In the genomic region with DNA sequence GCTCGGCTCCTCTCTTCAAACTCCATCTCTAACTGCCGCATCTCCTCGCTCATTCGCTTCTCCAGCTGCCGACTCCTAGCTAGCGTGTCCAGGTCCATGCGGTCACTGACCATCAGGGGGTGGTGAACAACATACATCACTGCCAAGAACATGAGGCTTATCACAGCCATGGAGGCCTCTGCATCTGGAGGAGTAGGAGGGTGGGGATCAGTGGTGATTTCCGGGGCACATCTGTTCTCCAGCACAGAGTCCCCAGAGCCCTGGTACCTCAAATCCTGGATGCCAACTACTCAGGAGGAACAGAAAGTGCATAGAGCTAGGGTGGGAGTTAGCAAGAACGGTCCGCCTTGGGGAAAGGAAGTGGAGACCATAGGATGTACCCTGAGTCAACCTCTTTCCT, we compare ENCODE assay signal across 8 mouse cellular contexts. TPM values are rescaled to one million over a fixed set of nuclear protein-coding genes. Genes with fewer than 3 reads are reported as not detected.
DNase-seq lines count a peak whose midpoint lies in the region; ATAC-seq and TF ChIP-seq lines count a peak whose summit lies in the region.

No protein-coding gene starts in this region.

- ATAC-seq in embryonic facial prominence, embryonic 14.5 days (ENCODE audit: low read depth): no peak
- no peak for ATAC-seq in hindbrain, embryonic 11.5 days (ENCODE audit: low FRiP score)
- ATAC-seq in liver, embryonic 16.5 days (ENCODE audit: low read depth): no peak

- 85% methylated on average over 10 of the region's 10 CpGs for WGBS in embryonic facial prominence, embryonic 14.5 days
- 87% methylated on average over 10 of the region's 10 CpGs for WGBS in hindbrain, embryonic 11.5 days
- 60% methylated on average over 10 of the region's 10 CpGs for WGBS in liver, embryonic 16.5 days (ENCODE audit: insufficient replicate concordance)

- no peaks in the 10 kb centered on the region for H3K9me3 ChIP-seq in embryonic facial prominence, embryonic 14.5 days (ENCODE audit: control insufficient read depth, low read length)
- no peaks in the 10 kb centered on the region for H3K9me3 ChIP-seq in hindbrain, embryonic 11.5 days (ENCODE audit: control insufficient read depth, low read length)
- H3K9me3 ChIP-seq in liver, embryonic 16.5 days (replicated peaks; ENCODE audit: control insufficient read depth, low read length): 0 out of 2 replicates have a peak, but pooled peaks cover 2% of the 10 kb centered on the region

- no peak for TF ChIP-seq POLR2A in bone marrow macrophage, adult 2 months (IDR thresholded peaks at IDR 0.05; ENCODE audit: borderline replicate concordance, low read depth, low read length)

- peak overlapping the region; percentile 80 for H3K4me2 ChIP-seq in embryonic facial prominence, embryonic 14.5 days (ENCODE audit: low read depth, low read length)
- peak overlapping the region; percentile 62; the same call in 1 of the 2 replicates for H3K4me2 ChIP-seq in hindbrain, embryonic 11.5 days (replicated peaks; ENCODE audit: low read depth, low read length)
- H3K4me2 ChIP-seq in liver, embryonic 16.5 days (ENCODE audit: low read depth, low read length): peak overlapping the region; percentile 92

- no peak overlapping the region for H3K27ac ChIP-seq in bone marrow macrophage, adult 2 months (ENCODE audit: insufficient read depth, low read depth, low read length)
- no peak overlapping the region for H3K27ac ChIP-seq in embryonic facial prominence, embryonic 14.5 days (replicated peaks; ENCODE audit: low read depth, low read length)
- no peak overlapping the region for H3K27ac ChIP-seq in hindbrain, embryonic 11.5 days (ENCODE audit: low read depth, low read length)
- H3K27ac ChIP-seq in liver, embryonic 16.5 days (ENCODE audit: low read length): 0 out of 2 replicates have a peak overlapping the region, but pooled peaks have one; percentile 17
- no peak overlapping the region for H3K27ac ChIP-seq in left cerebral cortex, adult 2 months

- peak overlapping the region; percentile 94 for H3K4me3 ChIP-seq in bone marrow macrophage, adult 2 months (ENCODE audit: insufficient read depth, low read length)
- H3K4me3 ChIP-seq in embryonic facial prominence, embryonic 14.5 days (ENCODE audit: low read depth, low read length): peak overlapping the region; percentile 64; the same call in 1 of the 2 replicates
- no peak overlapping the region for H3K4me3 ChIP-seq in hindbrain, embryonic 11.5 days (ENCODE audit: low read depth, low read length)
- H3K4me3 ChIP-seq in liver, embryonic 16.5 days (ENCODE audit: low read depth, low read length): peak overlapping the region; percentile 75
- H3K4me3 ChIP-seq in left cerebral cortex, adult 2 months: no peak overlapping the region

- TF ChIP-seq CTCF in bone marrow macrophage, adult 2 months (IDR thresholded peaks at IDR 0.05; ENCODE audit: low read depth, low read length): no peak
- no peak for TF ChIP-seq CTCF in left cerebral cortex, adult 2 months (IDR thresholded peaks at IDR 0.05)

- peaks cover 29% of the 10 kb centered on the region for H3K4me1 ChIP-seq in bone marrow macrophage, adult 2 months (ENCODE audit: control insufficient read depth, insufficient read depth, low read length)
- H3K4me1 ChIP-seq in embryonic facial prominence, embryonic 14.5 days (ENCODE audit: control insufficient read depth, insufficient read depth, low read length): peaks cover 18% of the 10 kb centered on the region
- no peaks in the 10 kb centered on the region for H3K4me1 ChIP-seq in hindbrain, embryonic 11.5 days (replicated peaks; ENCODE audit: control insufficient read depth, insufficient read depth, low read length)
- peaks cover 49% of the 10 kb centered on the region for H3K4me1 ChIP-seq in liver, embryonic 16.5 days (ENCODE audit: control insufficient read depth, low read depth, low read length)

- peaks cover 20% of the 10 kb centered on the region for H3K36me3 ChIP-seq in embryonic facial prominence, embryonic 14.5 days (ENCODE audit: control insufficient read depth, insufficient read depth, low read length)
- H3K36me3 ChIP-seq in hindbrain, embryonic 11.5 days (ENCODE audit: control insufficient read depth, insufficient read depth, low read length): no peaks in the 10 kb centered on the region
- peaks cover 27% of the 10 kb centered on the region for H3K36me3 ChIP-seq in liver, embryonic 16.5 days (ENCODE audit: control insufficient read depth, insufficient read depth)

- no peak overlapping the region for H3K9ac ChIP-seq in embryonic facial prominence, embryonic 14.5 days (ENCODE audit: low read depth, low read length)
- H3K9ac ChIP-seq in hindbrain, embryonic 11.5 days (ENCODE audit: low read depth, low read length): no peak overlapping the region
- peak overlapping the region; percentile 84 for H3K9ac ChIP-seq in liver, embryonic 16.5 days (ENCODE audit: low read depth, low read length)

- DNase-seq in embryonic facial prominence, embryonic 14.5 days (ENCODE audit: low spot score): no peak
- DNase-seq in hindbrain, embryonic 11.5 days (ENCODE audit: low spot score): no peak
- no peak for DNase-seq in left cerebral cortex, postnatal 25 days (ENCODE audit: low spot score in 2 of 2)
- no peak for DNase-seq in right cerebral cortex, postnatal 4 days
- no peak for DNase-seq in left cerebral cortex, adult 2 months (ENCODE audit: extremely low spot score in 1 of 2, low spot score in 2 of 2)
- DNase-seq in adipocyte (ENCODE audit: low spot score): no peak

- intact Hi-C loops in left cerebral cortex, postnatal 25 days (cut with DNase I): no loop called here
- intact Hi-C loops in left cerebral cortex, adult 2 months (cut with DNase I): no loop called here

- no peaks in the 10 kb centered on the region for H3K27me3 ChIP-seq in embryonic facial prominence, embryonic 14.5 days (replicated peaks; ENCODE audit: control insufficient read depth, insufficient read depth, low read length)
- H3K27me3 ChIP-seq in hindbrain, embryonic 11.5 days (ENCODE audit: control insufficient read depth, insufficient read depth, low read length): no peaks in the 10 kb centered on the region
- H3K27me3 ChIP-seq in liver, embryonic 16.5 days (ENCODE audit: control insufficient read depth, insufficient read depth, low read depth, low read length): no peaks in the 10 kb centered on the region

RNA-seq across cellular contexts. Expression of a gene that starts 1.2 kb away (rescaled TPM):
- 23.8 and 26.6 TPM in 2 replicates for polyA plus RNA-seq in bone marrow macrophage, adult 2 months (2012; ENCODE audit: insufficient read depth, insufficient read length, missing spikeins)
- polyA plus RNA-seq in embryonic facial prominence, embryonic 14.5 days (2014; fragmentation: Nextera tagmentation; extraction: Ambion mirVana): 16.7 and 19.0 TPM in 2 replicates
- 12.7 and 16.8 TPM in 2 replicates for polyA plus RNA-seq in hindbrain, embryonic 11.5 days (2014; fragmentation: Nextera tagmentation; extraction: Ambion mirVana)
- 21.7 and 21.9 TPM in 2 replicates for polyA plus RNA-seq in liver, embryonic 16.5 days (2015; fragmentation: Nextera tagmentation; extraction: Ambion mirVana)
- total RNA-seq in left cerebral cortex, postnatal 25 days (2021): 1 to 10 TPM; 2.9 TPM
- 1 to 10 TPM; 2.6 to 2.9 TPM for total RNA-seq in left cerebral cortex, adult 2 months (2021)

RNA-seq across cellular contexts. Expression of a gene that starts 8.3 kb away (rescaled TPM):
- 32.5 and 33.3 TPM in 2 replicates for polyA plus RNA-seq in bone marrow macrophage, adult 2 months (2012; ENCODE audit: insufficient read depth, insufficient read length, missing spikeins)
- polyA plus RNA-seq in embryonic facial prominence, embryonic 14.5 days (2014; fragmentation: Nextera tagmentation; extraction: Ambion mirVana): 60.4 and 68.2 TPM in 2 replicates
- polyA plus RNA-seq in hindbrain, embryonic 11.5 days (2014; fragmentation: Nextera tagmentation; extraction: Ambion mirVana): 86.8 and 95.2 TPM in 2 replicates
- 54.8 and 60.1 TPM in 2 replicates for polyA plus RNA-seq in liver, embryonic 16.5 days (2015; fragmentation: Nextera tagmentation; extraction: Ambion mirVana)
- total RNA-seq in left cerebral cortex, postnatal 25 days (2021): 1 to 10 TPM; 1.8 to 2.8 TPM
- total RNA-seq in left cerebral cortex, adult 2 months (2021): 1 to 10 TPM; 1.1 to 1.6 TPM

Comparison
In these comparisons a context has a peak if more than half of its experiments do, and no peak if none do; other contexts are left out.
1. H3K4me3 ChIP-seq: peak in bone marrow macrophage, adult 2 months (single experiment), embryonic facial prominence, embryonic 14.5 days (single experiment) and liver, embryonic 16.5 days (single experiment); none in hindbrain, embryonic 11.5 days (single experiment) and left cerebral cortex, adult 2 months (single experiment).
2. Peak in every context shown above with its lines, with median percentiles within 50 percentile points of each other: H3K4me2 ChIP-seq.